Mouse (Mus musculus) activated CD4-positive, CD25-positive, alpha-beta regulatory T cell, adult 9 weeks (primary cell): Measurements from ENCODE around the gene Lce1a2. TPM values are rescaled to one million over a fixed set of nuclear protein-coding genes. Genes with fewer than 3 reads are reported as not detected.

Experiments used
- polyA plus RNA-seq: library from polyadenylated mRNA; unstranded; fragments of 100-300 nt; shearing (Covaris generic); gene quantifications from one replicate; pipeline ENCODE4 v1.2.1, GENCODE M21; 2017

Lce1a2 gene
- polyA plus RNA-seq, result not detected

DNA sequence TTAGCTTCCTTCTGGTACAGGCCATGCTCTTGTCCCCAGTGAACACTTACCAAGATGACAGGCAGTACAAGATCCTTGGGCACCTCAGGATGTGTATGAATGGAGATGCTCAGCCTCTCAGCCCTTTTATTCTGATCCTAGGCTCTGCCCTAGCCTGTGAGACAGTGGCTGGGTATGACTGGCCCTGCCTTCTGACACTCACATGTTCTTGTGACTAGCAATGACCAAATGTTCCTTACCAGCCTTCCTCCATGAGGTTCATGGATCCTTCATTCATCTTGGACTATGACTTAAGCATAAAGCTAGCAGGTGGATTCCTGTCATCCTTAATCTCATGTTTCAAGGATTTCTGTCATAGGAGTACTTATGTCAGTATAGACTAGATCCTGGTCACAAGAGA, at the start of gene Lce1a2:
Lce1a2 (minus strand) TSS at position 101 of the 400 bp plus-strand sequence.

DNA sequence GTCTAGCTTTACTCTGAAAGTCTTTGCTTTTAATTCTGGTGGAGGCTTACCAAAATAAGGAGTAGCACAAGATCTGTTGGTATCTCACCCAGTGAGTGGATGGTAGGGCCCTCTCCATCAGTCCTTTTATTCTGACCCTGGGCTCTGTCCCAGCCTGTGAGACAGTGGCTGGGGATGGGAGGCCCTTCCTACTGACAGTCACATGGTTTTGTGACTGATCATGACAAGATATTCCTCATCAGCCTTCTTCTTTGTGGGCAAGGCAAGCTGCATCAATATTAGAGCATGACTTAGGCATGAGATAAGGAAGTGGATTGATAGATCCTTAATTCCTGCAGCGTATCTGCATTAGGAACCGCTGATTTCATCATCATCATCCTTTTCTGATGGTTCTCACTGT, 38.9 kb upstream of the Lce1a2 start, which contains the start of gene Lce1e:
Lce1e (minus strand) TSS at position 101 of the 400 bp plus-strand sequence.

DNA sequence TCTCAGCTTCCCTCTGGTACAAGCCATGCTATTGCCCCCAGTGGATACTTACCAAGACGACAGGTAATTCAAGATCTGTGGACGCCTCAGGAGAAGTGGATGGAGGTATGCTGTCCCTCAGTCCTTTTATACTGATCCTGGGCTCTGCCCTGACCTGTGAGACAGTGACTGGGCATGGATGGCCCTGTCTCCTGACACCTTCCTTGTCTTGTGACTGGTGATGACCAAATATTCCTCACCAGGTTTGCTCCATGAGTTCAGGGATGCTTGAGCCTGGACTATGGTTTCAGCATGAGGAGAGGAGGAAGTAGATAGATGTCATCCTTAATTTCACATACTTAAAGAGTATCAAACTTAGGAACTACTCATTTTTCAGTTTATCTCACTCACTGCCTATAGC, 17.0 kb upstream of the Lce1a2 start, which contains the start of gene Lce1d:
Lce1d (minus strand) TSS at position 101 of the 400 bp plus-strand sequence.

DNA sequence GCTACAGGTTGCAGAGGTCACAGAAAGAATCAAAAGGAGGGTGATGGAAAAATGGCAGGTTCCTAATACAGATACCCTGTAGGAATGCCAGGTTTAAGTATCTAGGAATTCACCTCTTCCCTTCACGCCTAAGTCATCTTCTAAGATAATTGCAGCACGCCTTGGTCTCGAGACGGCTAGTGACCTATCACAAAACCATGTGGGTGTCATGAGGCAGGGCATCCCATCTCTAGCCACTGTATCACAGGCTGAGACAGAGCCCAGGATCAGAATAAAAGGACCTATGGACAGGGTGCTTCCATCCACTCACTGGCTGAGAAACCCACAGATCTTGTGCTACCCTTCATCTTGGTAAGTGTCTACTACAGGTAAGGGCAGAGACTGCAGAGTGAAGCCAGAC, 8.8 kb upstream of the Lce1a2 start, which contains the start of gene Lce1c:
Lce1c (plus strand) TSS at position 301 of the 400 bp plus-strand sequence.

DNA sequence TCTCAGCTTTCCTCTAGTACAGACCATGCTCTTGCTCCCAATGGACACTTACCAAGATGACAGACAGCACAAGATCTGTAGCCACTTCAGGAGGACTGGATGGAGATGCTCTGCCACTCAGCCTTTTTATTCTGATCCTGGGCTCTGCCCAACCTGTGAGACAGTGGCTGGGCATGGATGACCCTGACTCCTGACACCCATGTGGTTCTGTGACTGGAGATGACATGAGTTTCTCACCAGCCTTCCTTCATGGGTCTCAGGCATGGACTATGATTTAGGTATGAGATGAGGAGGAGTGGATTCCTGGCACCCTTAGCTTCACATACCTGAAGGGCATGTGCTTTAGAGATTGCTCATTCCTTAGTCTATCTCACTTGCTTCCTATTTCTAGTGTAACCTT, 13.3 kb downstream of the Lce1a2 start, which contains the start of gene Lce1b:
Lce1b (minus strand) TSS at position 101 of the 400 bp plus-strand sequence.

GRCm38 (mm10) chr3:92648207-92648606, 21.9 kb downstream of the Lce1a2 start, which contains the start of gene Lce1a1:
Gene Lce1a1, minus strand, starts transcription at chr3:92648307.

DNA sequence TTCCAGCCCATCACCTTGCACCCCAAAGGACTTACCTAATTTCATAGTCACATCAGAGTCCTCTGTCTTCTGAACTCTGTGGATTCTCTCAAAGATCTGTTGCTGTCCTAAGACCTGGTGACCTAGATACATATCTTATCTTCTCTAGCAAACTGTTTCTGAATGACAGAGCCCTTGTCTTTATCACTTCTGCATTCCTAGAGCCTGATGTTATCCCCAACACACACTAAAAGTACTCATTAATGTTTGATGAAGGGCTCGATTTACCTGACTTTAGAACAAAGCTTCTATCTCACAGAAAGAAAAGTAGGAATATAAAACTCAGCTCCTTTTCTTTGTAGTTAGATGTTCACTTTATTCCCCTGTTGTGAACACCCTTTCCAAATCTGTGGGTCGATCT, 48.6 kb downstream of the Lce1a2 start, which contains the start of gene Lce6a:
Lce6a (minus strand) TSS at position 101 of the 400 bp plus-strand sequence.

Other genes starting within 250 kb of the Lce1a2 start
- 17.2 TPM for gene Gm9774, start 240.9 kb downstream of the Lce1a2 start, polyA plus RNA-seq
- gene Sprr2k, start 237.7 kb downstream of the Lce1a2 start, polyA plus RNA-seq, result not detected
- gene Sprr1b, start 231.5 kb downstream of the Lce1a2 start, polyA plus RNA-seq, result not detected
- gene Sprr3, start 211.6 kb downstream of the Lce1a2 start, polyA plus RNA-seq, result not detected
- gene Sprr1a, start 184.4 kb downstream of the Lce1a2 start, polyA plus RNA-seq, result not detected
- gene Sprr4, start 169.8 kb downstream of the Lce1a2 start, polyA plus RNA-seq, result not detected
- gene 2310046K23Rik, start 135.8 kb downstream of the Lce1a2 start, polyA plus RNA-seq, result not detected
- gene Ivl, start 96.6 kb downstream of the Lce1a2 start, polyA plus RNA-seq, result not detected
- not detected for gene Smcp, start 81.3 kb downstream of the Lce1a2 start, polyA plus RNA-seq
- gene 2210017I01Rik, start 62.8 kb downstream of the Lce1a2 start, polyA plus RNA-seq, result not detected
- gene Lce6a, start 48.7 kb downstream of the Lce1a2 start, polyA plus RNA-seq, result not detected
- not detected for gene Lce1a1, start 22.0 kb downstream of the Lce1a2 start, polyA plus RNA-seq
- gene Lce1b, start 13.4 kb downstream of the Lce1a2 start, polyA plus RNA-seq, result not detected
- gene Lce1c, start 8.9 kb upstream of the Lce1a2 start, polyA plus RNA-seq, result not detected
- gene Lce1d, start 16.9 kb upstream of the Lce1a2 start, polyA plus RNA-seq, result not detected
- gene Lce1e, start 38.8 kb upstream of the Lce1a2 start, polyA plus RNA-seq, result not detected
- not detected for gene Lce1f, start 50.0 kb upstream of the Lce1a2 start, polyA plus RNA-seq
- not detected for gene Gm38119, start 68.8 kb upstream of the Lce1a2 start, polyA plus RNA-seq
- not detected for gene Lce1g, start 82.0 kb upstream of the Lce1a2 start, polyA plus RNA-seq
- not detected for gene Lce1h, start 94.8 kb upstream of the Lce1a2 start, polyA plus RNA-seq
- gene Lce1i, start 108.6 kb upstream of the Lce1a2 start, polyA plus RNA-seq, result not detected
- gene Lce1j, start 120.2 kb upstream of the Lce1a2 start, polyA plus RNA-seq, result not detected
- not detected for gene Lce1k, start 137.6 kb upstream of the Lce1a2 start, polyA plus RNA-seq
- gene Kprp, start 156.9 kb upstream of the Lce1a2 start, polyA plus RNA-seq, result not detected
- gene Lce1l, start 181.0 kb upstream of the Lce1a2 start, polyA plus RNA-seq, result not detected
- not detected for gene 2310050C09Rik, start 199.9 kb upstream of the Lce1a2 start, polyA plus RNA-seq